Mouse (Mus musculus): ENCODE measurements around the gene Card14.

DNA sequence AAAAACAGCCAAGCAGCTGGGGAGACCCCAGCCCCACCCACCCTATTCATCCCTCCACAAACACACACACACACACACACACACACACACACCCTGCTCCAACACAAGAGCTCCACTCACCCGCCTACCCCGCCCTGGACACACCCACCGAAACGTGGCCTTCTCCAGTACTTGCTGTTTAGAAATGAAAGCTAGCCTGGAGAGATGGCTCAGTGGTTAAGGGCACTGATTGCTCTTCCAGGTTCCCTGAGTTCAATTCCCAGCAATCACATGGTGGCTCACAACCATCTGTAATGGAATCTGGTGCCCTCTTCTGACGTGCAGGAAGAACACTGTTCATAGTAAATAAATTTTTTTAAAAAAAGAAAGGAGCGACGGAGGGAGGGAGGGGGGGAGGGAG lies 41.8 kb upstream of the Card14 start:
- TF ChIP-seq EP300 (optimal IDR thresholded peaks at IDR 0.05) (no peak), CTCF (IDR thresholded peaks at IDR 0.05; ENCODE audit: low read depth) (no peak)
